Mouse (Mus musculus) kidney, adult 18-20 months (tissue): ENCODE data around the gene Prrg2.

Source experiments
- DNase-seq: peaks from one replicate; pipeline ENCODE4 v3.0.0; 2021

Gene Prrg2

DNA sequence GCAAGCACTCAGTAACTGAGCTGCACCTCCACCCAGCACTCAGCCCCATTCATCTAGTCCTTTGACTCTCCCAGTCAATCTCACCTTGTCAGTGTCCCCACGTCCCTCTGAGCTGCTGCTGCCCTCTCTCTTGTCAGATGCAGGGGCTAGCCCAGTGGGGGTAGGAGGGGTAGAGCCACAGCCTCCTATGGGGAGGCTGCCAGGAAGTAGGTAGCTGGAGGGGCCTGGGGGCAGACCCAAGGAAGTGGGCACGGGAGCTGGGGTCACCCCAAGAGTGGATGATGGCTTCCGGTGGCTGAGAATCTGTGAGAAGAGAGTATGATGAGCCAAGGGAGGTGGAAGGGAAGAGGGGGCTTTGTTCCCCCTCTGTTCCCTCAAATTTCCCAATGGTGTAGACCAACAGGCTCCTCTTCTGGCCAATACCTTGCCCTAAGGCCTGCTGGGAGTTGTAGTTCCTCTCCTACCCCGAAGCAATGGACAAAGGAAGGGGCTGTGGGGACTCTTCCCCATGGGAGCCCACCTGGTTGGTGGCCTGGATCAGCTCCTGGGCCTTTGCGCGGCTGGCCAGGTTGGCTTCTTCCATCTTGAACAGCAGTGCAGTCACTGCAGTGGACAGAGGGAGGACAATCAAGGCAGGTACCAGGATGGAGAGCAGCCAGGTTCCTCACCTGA, 57.0 kb downstream of the Prrg2 start:
- no peak for DNase-seq

DNA sequence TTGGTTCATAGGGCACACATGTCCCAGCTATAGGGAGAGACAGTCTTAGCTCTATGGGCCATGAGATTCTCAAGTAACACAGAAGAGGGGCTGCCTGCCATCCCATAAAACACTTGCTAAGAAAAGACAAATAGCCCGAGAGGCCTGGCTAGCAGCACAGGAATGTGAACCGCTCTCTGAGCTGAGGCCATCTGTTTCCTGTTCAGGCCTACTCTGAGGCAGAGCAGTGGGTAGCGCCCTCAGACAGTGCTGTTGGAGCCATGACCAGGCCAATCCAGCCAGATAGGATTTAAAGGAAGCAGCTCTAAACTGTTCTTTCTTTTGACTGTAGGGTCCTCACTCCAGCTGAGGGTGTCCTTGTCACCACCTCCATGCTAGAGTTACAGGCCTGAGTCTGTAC, 57.9 kb downstream of the Prrg2 start:
- DNase-seq = no peak
